Mouse (Mus musculus): ENCODE results near the gene Adam17. TPM values are rescaled to one million over a fixed set of nuclear protein-coding genes. Genes with fewer than 3 reads are reported as not detected.

Adam17 gene
- polyA plus RNA-seq (2015; fragmentation: Nextera tagmentation; extraction: Ambion mirVana): 55.6 and 56.2 TPM in 2 replicates

DNA sequence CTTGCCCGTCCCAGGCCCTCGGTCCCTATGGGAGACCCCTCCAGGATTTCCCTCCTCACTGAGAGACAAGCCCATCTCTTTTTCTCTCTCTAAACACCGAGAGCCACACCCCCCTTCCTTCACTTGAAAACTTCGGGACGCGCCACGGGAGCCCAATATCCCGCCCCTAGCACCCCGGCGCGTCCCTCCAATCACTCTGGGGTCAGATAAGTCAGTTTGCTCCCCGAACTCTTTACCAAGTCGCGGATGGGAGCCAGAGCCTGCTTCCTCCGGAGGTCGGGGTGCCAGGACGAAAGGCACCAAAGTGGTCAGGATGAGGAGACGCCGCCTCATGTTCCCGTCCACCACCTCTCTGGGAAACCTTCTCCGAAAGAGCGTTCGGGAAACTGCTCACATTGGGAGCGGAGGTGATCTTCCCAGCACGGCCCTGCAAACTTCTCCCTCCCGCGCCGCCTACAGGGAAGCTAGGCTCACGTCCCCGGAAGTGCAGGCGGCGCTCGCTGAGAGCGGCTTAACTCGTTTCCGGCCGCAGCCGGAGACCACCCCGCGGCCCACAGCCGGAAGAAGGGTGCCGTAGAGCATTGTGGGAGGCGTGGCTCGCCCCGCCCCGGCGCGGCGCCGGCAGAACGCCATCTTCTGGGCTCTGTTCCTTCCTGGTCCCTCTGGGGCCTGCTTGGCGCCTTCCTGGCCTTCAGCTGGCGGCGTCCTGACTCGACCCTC, at the start of gene Adam17:
Adam17 (minus strand) TSS at position 533 of the 720 bp plus-strand sequence.
- H3K4me3 ChIP-seq (ENCODE audit: low read length): peak within 1 kb of the TSS; percentile 80
- peak; percentile 99 for ATAC-seq (ENCODE audit: low read depth)
- peak within 1 kb of the TSS; percentile 98 for H3K27ac ChIP-seq (ENCODE audit: low read length)
- H3K27me3 ChIP-seq (ENCODE audit: control insufficient read depth, insufficient read depth, low read depth, low read length): no peaks in the 10 kb centered on the region
- no peaks in the 10 kb centered on the region for H3K36me3 ChIP-seq (ENCODE audit: control insufficient read depth, insufficient read depth, low read length)
- H3K9me3 ChIP-seq (ENCODE audit: control insufficient read depth, low read length): no peaks in the 10 kb centered on the region
- H3K9ac ChIP-seq (ENCODE audit: low read length): peak within 1 kb of the TSS; percentile 95
- peaks cover 5% of the 10 kb centered on the region; the same call in 1 of the 2 replicates for H3K4me1 ChIP-seq (replicated peaks; ENCODE audit: control insufficient read depth, insufficient read depth, low read length)
- peak within 1 kb of the TSS; percentile 68 for H3K4me2 ChIP-seq (ENCODE audit: low read depth, low read length)
- under 1% methylated on average over 55 of the region's 55 CpGs for WGBS

DNA sequence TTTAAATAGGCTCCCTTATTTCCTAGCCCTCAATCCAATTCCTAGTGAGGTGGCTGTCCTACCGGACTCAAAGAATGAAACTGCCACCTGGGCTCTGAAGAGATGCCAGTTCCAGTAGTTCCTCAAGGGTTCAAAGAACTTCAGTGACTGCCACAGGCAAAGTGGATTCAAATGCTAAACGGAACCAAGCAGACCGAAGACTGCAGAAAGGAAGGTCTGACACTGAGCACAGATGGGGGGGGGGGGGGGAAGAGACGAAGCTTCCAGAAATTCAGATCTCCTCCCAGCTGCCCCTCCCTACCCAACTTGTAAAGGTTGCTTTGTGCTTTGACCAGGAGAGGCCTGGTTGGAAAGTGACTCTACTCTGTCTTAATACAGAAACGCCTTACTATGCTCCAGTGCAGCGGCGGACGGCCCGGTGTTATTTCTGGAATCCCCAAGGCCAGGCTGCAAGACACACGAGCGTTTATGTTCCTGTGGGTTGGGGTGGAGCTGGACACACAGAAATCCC, 45.2 kb upstream of the Adam17 start:
- WGBS: 45% methylated on average over 10 of the region's 11 CpGs
- no peak for ATAC-seq (ENCODE audit: low read depth)
- H3K36me3 ChIP-seq (ENCODE audit: control insufficient read depth, insufficient read depth, low read length): peaks cover 3% of the 10 kb centered on the region
- H3K27me3 ChIP-seq (ENCODE audit: control insufficient read depth, insufficient read depth, low read depth, low read length): no peaks in the 10 kb centered on the region
- H3K4me2 ChIP-seq (ENCODE audit: low read depth, low read length): peak overlapping the region; percentile 76
- peaks cover 7% of the 10 kb centered on the region for H3K4me1 ChIP-seq (replicated peaks; ENCODE audit: control insufficient read depth, insufficient read depth, low read length)
- no peaks in the 10 kb centered on the region for H3K9me3 ChIP-seq (ENCODE audit: control insufficient read depth, low read length)
- H3K4me3 ChIP-seq (ENCODE audit: low read length): peak overlapping the region; percentile 91
- peak overlapping the region; percentile 74 for H3K9ac ChIP-seq (ENCODE audit: low read length)
- peak overlapping the region; percentile 81; the same call in 1 of the 2 replicates for H3K27ac ChIP-seq (ENCODE audit: low read length)

DNA sequence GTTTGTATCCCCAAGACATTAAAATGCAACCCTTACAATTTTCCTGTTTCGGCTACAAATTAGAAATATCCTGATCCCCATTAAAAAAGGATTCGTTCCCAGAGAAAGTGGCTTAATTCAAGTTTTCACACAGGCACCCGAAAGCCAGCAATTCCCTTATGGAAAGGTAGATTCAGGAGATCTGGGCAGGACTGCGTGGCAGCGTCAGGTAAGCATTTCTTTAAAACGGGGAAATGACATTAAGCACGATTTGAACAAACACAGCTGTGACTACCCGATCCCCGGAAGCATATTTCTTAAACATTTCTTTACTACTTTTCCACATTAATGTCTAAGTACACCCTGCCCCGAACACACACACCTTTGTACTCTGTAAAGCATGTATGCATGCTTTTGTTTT, 44.7 kb upstream of the Adam17 start:
- no peak for ATAC-seq (ENCODE audit: low read depth)
- WGBS: 4% methylated on average over 10 of the region's 10 CpGs

DNA sequence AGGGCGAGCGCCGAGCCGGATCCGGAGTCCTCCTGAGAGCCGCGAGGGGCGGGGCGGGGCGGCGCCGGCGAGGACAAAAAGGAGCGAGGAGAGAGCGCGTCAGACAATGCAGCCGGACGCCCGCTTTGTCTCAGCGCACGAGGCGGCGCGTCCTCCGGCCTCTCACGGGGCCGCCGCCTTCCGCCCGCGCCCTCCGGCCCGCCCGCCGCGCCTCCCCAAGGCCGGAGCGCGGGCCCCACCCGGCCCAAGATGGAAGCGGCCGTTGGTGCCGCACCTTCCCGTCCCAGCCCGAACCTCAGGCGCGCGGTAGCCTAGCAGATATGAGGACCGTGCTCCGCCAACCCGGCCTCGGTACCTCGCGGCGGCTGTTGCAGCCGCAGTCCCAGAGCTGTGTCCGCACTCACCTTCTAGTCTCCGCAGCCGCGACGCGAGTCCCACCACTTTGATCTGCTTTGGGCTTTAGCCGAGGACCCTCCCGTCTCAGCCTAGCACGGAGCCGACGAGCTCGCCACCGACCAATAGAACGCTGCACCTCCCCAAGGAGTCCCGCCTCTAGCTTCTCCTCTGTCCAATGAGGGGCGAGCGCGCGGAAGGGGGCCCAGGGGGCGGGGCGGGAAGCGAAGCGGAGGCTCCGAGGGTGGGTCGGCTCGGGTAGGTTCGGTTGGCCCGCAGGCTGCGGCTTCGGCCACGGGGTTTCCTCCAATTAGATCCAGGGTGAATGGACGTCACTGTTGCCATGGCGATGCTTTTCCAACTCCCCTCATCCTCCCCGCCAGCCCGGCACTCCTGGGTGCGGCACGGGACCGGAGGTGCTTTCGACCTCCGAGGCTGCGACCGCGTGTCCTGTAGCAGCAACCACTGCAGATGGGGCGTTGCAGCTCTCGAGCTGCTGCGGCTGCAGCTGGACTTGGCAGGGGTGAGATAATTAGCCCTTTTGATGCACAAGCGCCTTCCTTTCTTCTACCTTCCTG, 44.0 kb upstream of the Adam17 start, which contains the start of gene Ywhaq:
Ywhaq (minus strand) TSS at position 538 of the 971 bp plus-strand sequence.
- WGBS: under 1% methylated on average over 80 of the region's 103 CpGs

More for the DNA sequence above, 44.7 kb upstream of the Adam17 start:
- peak overlapping the region; percentile 76 for H3K4me2 ChIP-seq (ENCODE audit: low read depth, low read length)
- peaks cover 7% of the 10 kb centered on the region for H3K36me3 ChIP-seq (ENCODE audit: control insufficient read depth, insufficient read depth, low read length)
- H3K27me3 ChIP-seq (ENCODE audit: control insufficient read depth, insufficient read depth, low read depth, low read length): no peaks in the 10 kb centered on the region
- peak overlapping the region; percentile 91 for H3K4me3 ChIP-seq (ENCODE audit: low read length)
- peak overlapping the region; percentile 74 for H3K9ac ChIP-seq (ENCODE audit: low read length)
- H3K9me3 ChIP-seq (ENCODE audit: control insufficient read depth, low read length): no peaks in the 10 kb centered on the region
- peak overlapping the region; percentile 81 for H3K27ac ChIP-seq (ENCODE audit: low read length)
- peaks cover 7% of the 10 kb centered on the region for H3K4me1 ChIP-seq (replicated peaks; ENCODE audit: control insufficient read depth, insufficient read depth, low read length)

DNA sequence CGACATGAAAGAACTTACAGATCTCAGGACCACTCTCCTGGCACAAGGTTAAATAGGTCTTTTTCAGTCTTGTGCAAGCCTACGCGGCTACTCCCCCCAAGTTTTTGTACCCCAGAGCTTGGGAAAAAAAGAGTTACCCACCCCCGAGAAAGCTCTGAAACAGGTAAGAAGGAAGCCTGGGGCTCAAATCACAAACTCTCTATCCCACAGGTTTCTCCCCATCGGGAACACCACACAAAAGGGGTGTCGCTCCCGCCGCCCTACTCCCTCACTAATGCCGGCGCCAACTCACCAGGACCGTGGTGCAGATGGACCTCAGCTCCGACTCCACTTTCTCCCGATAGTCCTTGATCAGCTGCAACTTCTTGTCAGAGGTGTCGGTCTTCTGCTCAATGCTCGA, 43.1 kb upstream of the Adam17 start:
- peak overlapping the region; percentile 83 for H3K4me2 ChIP-seq (ENCODE audit: low read depth, low read length)
- no peaks in the 10 kb centered on the region for H3K27me3 ChIP-seq (ENCODE audit: control insufficient read depth, insufficient read depth, low read depth, low read length)
- ATAC-seq (ENCODE audit: low read depth): no peak
- peak overlapping the region; percentile 100; the same call in 1 of the 2 replicates for H3K27ac ChIP-seq (ENCODE audit: low read length)
- H3K36me3 ChIP-seq (ENCODE audit: control insufficient read depth, insufficient read depth, low read length): peaks cover 19% of the 10 kb centered on the region
- peak overlapping the region; percentile 97 for H3K9ac ChIP-seq (ENCODE audit: low read length)
- H3K9me3 ChIP-seq (ENCODE audit: control insufficient read depth, low read length): no peaks in the 10 kb centered on the region
- peaks cover 7% of the 10 kb centered on the region for H3K4me1 ChIP-seq (replicated peaks; ENCODE audit: control insufficient read depth, insufficient read depth, low read length)
- H3K4me3 ChIP-seq (ENCODE audit: low read length): peak overlapping the region; percentile 91
- WGBS: 0% methylated on average over 13 of the region's 15 CpGs

More for the DNA sequence above, 44.0 kb upstream of the Adam17 start, which contains the start of gene Ywhaq:
- peak within 1 kb of the TSS; percentile 83 for H3K4me2 ChIP-seq (ENCODE audit: low read depth, low read length)
- H3K27me3 ChIP-seq (ENCODE audit: control insufficient read depth, insufficient read depth, low read depth, low read length): no peaks in the 10 kb centered on the region
- peak; percentile 99 for ATAC-seq (ENCODE audit: low read depth)
- peaks cover 14% of the 10 kb centered on the region for H3K36me3 ChIP-seq (ENCODE audit: control insufficient read depth, insufficient read depth, low read length)
- peak within 1 kb of the TSS; percentile 97 for H3K9ac ChIP-seq (ENCODE audit: low read length)
- peak within 1 kb of the TSS; percentile 91 for H3K4me3 ChIP-seq (ENCODE audit: low read length)
- H3K4me1 ChIP-seq (replicated peaks; ENCODE audit: control insufficient read depth, insufficient read depth, low read length): peaks cover 7% of the 10 kb centered on the region
- H3K27ac ChIP-seq (ENCODE audit: low read length): peak within 1 kb of the TSS; percentile 100
- no peaks in the 10 kb centered on the region for H3K9me3 ChIP-seq (ENCODE audit: control insufficient read depth, low read length)

DNA sequence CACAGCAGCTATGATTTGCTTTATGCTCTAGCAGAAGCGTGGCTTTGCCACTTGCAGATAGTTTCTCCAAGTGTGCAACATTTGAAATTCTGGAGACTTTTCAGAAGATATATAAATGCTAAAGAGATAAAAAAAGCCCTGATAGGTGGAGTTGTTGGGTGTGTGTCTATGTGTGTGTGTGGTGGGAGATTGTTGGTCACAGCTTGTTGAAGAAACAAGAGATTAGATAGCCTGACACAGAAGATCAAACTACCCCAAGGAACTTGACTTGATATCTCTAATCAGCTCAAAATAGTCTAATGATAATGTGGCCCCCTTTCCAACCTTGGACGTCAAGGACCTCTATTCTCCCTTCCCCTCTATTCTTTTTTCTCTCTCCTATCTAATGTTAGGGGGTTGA, 37.2 kb upstream of the Adam17 start:
- H3K4me2 ChIP-seq (ENCODE audit: low read depth, low read length): no peak overlapping the region
- H3K9me3 ChIP-seq (ENCODE audit: control insufficient read depth, low read length): peaks cover 8% of the 10 kb centered on the region; the same call in 1 of the 2 replicates
- H3K27ac ChIP-seq (ENCODE audit: low read length): no peak overlapping the region
- 86% methylated on average over 2 of the region's 2 CpGs for whole genome bisulfite sequencing
- H3K27me3 ChIP-seq (ENCODE audit: control insufficient read depth, insufficient read depth, low read depth, low read length): no peaks in the 10 kb centered on the region
- H3K36me3 ChIP-seq (ENCODE audit: control insufficient read depth, insufficient read depth, low read length): peaks cover 52% of the 10 kb centered on the region
- no peak overlapping the region for H3K4me3 ChIP-seq (ENCODE audit: low read length)
- peaks cover 4% of the 10 kb centered on the region for H3K4me1 ChIP-seq (replicated peaks; ENCODE audit: control insufficient read depth, insufficient read depth, low read length)
- no peak overlapping the region for H3K9ac ChIP-seq (ENCODE audit: low read length)
- ATAC-seq (ENCODE audit: low read depth): no peak

DNA sequence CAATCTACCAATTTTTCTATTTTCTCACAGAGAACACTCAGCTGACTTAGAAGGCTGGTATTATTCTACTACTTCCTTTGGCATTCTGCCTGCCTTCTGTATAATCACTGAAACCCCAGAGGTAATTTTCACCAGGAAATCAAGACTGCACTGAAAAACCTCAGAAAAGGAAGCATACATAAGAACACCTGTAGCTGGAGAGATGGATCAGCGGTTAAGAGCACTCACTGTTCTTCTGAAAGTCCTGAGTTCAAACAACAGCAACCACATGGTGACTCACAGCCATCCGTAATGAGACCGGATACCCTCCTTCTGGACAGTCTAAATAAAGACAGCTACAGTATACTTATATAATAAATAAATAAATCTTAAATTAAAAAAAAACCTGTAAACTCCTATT, 36.2 kb upstream of the Adam17 start:
- H3K4me1 ChIP-seq (replicated peaks; ENCODE audit: control insufficient read depth, insufficient read depth, low read length): no peaks in the 10 kb centered on the region
- H3K36me3 ChIP-seq (ENCODE audit: control insufficient read depth, insufficient read depth, low read length): peaks cover 49% of the 10 kb centered on the region
- H3K9me3 ChIP-seq (ENCODE audit: control insufficient read depth, low read length): peaks cover 8% of the 10 kb centered on the region; the same call in 1 of the 2 replicates
- WGBS: 96% methylated on average over 3 of the region's 3 CpGs
- no peak for ATAC-seq (ENCODE audit: low read depth)
- H3K4me3 ChIP-seq (ENCODE audit: low read length): no peak overlapping the region
- H3K27me3 ChIP-seq (ENCODE audit: control insufficient read depth, insufficient read depth, low read depth, low read length): no peaks in the 10 kb centered on the region
- H3K4me2 ChIP-seq (ENCODE audit: low read depth, low read length): no peak overlapping the region
- no peak overlapping the region for H3K9ac ChIP-seq (ENCODE audit: low read length)
- H3K27ac ChIP-seq (ENCODE audit: low read length): no peak overlapping the region

DNA sequence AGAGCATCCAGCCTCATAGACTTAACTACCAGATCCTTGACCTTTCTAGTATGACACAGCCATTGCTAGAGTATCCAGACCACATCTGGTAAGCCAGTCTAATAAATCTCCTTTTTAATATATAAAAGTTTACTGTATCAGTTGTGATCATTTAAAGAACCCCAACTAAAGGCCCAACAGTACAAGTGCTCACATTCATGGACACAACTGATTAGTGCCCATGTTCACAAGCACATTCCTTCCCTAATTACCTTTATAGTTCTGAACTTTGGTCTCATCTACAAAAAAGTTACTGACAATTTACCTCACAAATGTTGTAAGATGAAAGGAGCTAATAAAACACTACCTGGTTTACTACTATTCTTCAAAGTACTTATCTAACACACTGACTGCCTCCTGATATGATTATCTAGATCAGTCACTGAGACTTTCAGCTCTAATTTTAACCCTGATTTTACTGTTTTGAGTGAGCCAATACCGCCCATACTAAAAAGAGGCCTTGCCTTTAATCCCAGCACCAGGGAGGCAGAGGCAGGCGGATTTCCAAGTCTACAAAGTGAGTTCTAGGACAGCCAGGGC, 35.4 kb upstream of the Adam17 start:
- Histone ChIP-seq H3K9ac (ENCODE audit: low read length) (no peak overlapping the region), H3K27me3 (ENCODE audit: control insufficient read depth, insufficient read depth, low read depth, low read length) (no peaks in the 10 kb centered on the region), H3K4me1 (replicated peaks; ENCODE audit: control insufficient read depth, insufficient read depth, low read length) (no peaks in the 10 kb centered on the region), H3K9me3 (ENCODE audit: control insufficient read depth, low read length) (peaks cover 8% of the 10 kb centered on the region; the same call in 1 of the 2 replicates), H3K4me3 (ENCODE audit: low read length) (no peak overlapping the region), H3K4me2 (ENCODE audit: low read depth, low read length) (no peak overlapping the region), H3K27ac (ENCODE audit: low read length) (no peak overlapping the region), H3K36me3 (ENCODE audit: control insufficient read depth, insufficient read depth, low read length) (peaks cover 49% of the 10 kb centered on the region)
- WGBS: 99% methylated on average over 2 of the region's 2 CpGs
- no peak for ATAC-seq (ENCODE audit: low read depth)
